Mouse (Mus musculus): Measurements from ENCODE around the gene Cnksr1.
A peak's percentile ranks its signal among the peaks of the same experiment; 100 is the strongest.
"Not testable (repeated sequence)": the region's sequence is repeated elsewhere in the genome, so short reads cannot be mapped to it uniquely, and the experiment has no call there.

Gene Cnksr1

GRCm38 (mm10) chr4:134238279-134238651, at the start of gene Cnksr1:
TSS of gene Cnksr1 (minus strand) at chr4:134238399.
- no peak for DNase-seq

GRCm38 (mm10) chr4:134287575-134288025, 49.4 kb upstream of the Cnksr1 start, which contains the start of gene Pdik1l:
TSS of gene Pdik1l (minus strand) at chr4:134287895.
- DNase-seq, result peak; percentile 85 to 87

- peak; percentile 96 to 98 for DNase-seq
Observed at GRCm38 (mm10) chr4:134287168-134287564, 49.0 kb upstream of the Cnksr1 start.

GRCm38 (mm10) chr4:134286226-134287167, 48.3 kb upstream of the Cnksr1 start:
- DNase-seq, result no peak

GRCm38 (mm10) chr4:134284942-134285341, 46.7 kb upstream of the Cnksr1 start:
- DNase-seq, result no peak

GRCm38 (mm10) chr4:134273417-134274345, 35.5 kb upstream of the Cnksr1 start:
- DNase-seq, result peak; percentile 66 to 77

- DNase-seq, result no peak
Observed at GRCm38 (mm10) chr4:134272731-134273416, 34.7 kb upstream of the Cnksr1 start.

GRCm38 (mm10) chr4:134271979-134272378, 33.8 kb upstream of the Cnksr1 start:
- no peak for DNase-seq

GRCm38 (mm10) chr4:134269622-134270021, 31.4 kb upstream of the Cnksr1 start:
- DNase-seq, result not testable (repeated sequence)

- no peak for DNase-seq
Observed at GRCm38 (mm10) chr4:134268102-134268655, 30.0 kb upstream of the Cnksr1 start.

GRCm38 (mm10) chr4:134265860-134266585, 27.8 kb upstream of the Cnksr1 start:
- DNase-seq, result no peak

GRCm38 (mm10) chr4:134263191-134263590, 25.0 kb upstream of the Cnksr1 start:
- peak; percentile 38 to 52 for DNase-seq

- peak in 1 of 2 experiments; percentile 39 for DNase-seq
Observed at GRCm38 (mm10) chr4:134258354-134258753, 20.2 kb upstream of the Cnksr1 start.

- DNase-seq, result no peak
Observed at GRCm38 (mm10) chr4:134257198-134258009, 19.2 kb upstream of the Cnksr1 start.

- DNase-seq, result no peak
Observed at GRCm38 (mm10) chr4:134256407-134257197, 18.4 kb upstream of the Cnksr1 start.

- peak in 1 of 2 experiments; percentile 46 for DNase-seq
Observed at GRCm38 (mm10) chr4:134255854-134256253, 17.7 kb upstream of the Cnksr1 start.

- DNase-seq, result no peak
Observed at GRCm38 (mm10) chr4:134254835-134255234, 16.6 kb upstream of the Cnksr1 start.

GRCm38 (mm10) chr4:134253722-134254324, 15.6 kb upstream of the Cnksr1 start, which contains the start of gene Grrp1:
TSS of gene Grrp1 (minus strand) at chr4:134254106.
- DNase-seq, result no peak
